Mouse (Mus musculus) CH12.LX (cell line): ENCODE measurements at regions not wholly inside any gene's neighbourhood (a gene's known extent, or its start where the extent isn't known, plus 50 kb on each side); places are given as distances from the start of the nearest gene placed in this dataset.

Experiments used
- BHLHE40 ChIP-seq: IDR thresholded peaks from 2 replicates; pipeline ENCODE4 v1.6.1; 2011; ENCODE audit warnings: mild to moderate bottlenecking, low read depth, low read length, improper control_type of control experiment
- CTCF ChIP-seq, 2 experiments: IDR thresholded peaks in 1 of 2; conservative IDR thresholded peaks in 1 of 2; 2 replicates each; pipeline ENCODE4 v1.5.1; 2011 to 2012; ENCODE audit warnings: low read depth in 2 of 2, low read length in 2 of 2, improper control_type of control experiment in 1 of 2, inconsistent platforms in 1 of 2, mild to moderate bottlenecking in 1 of 2, moderate library complexity in 1 of 2
- EP300 ChIP-seq: IDR thresholded peaks from 2 replicates; pipeline ENCODE4 v1.6.1; 2011; ENCODE audit warnings: low read length, improper control_type of control experiment
- HCFC1 ChIP-seq: IDR thresholded peaks from 2 replicates; pipeline ENCODE4 v1.6.1; 2012; ENCODE audit warnings: low read depth, mild to moderate bottlenecking, inconsistent platforms, low read length, improper control_type of control experiment
- KAT2A ChIP-seq: IDR thresholded peaks from 2 replicates; pipeline ENCODE4 v1.6.1; 2012; ENCODE audit warnings: low read length, improper control_type of control experiment, inconsistent platforms; ENCODE audit not compliant: insufficient replicate concordance
- MXI1 ChIP-seq: IDR thresholded peaks from 2 replicates; pipeline ENCODE4 v1.6.1; 2011; ENCODE audit warnings: mild to moderate bottlenecking, low read depth, low read length, improper control_type of control experiment
- POLR2A ChIP-seq: IDR thresholded peaks from 2 replicates; pipeline ENCODE4 v1.6.1; 2011; ENCODE audit warnings: low read depth, mild to moderate bottlenecking, improper control_type of control experiment, low read length
- RCOR1 ChIP-seq: conservative IDR thresholded peaks from 2 replicates; pipeline ENCODE4 v1.6.1; 2012; ENCODE audit warnings: low read depth, mild to moderate bottlenecking, inconsistent platforms, low read length, improper control_type of control experiment
- TCF12 ChIP-seq: IDR thresholded peaks from 2 replicates; pipeline ENCODE4 v1.6.1; 2014; ENCODE audit warnings: low read depth, mild to moderate bottlenecking, inconsistent platforms, low read length, improper control_type of control experiment
- UBTF ChIP-seq: IDR thresholded peaks from 2 replicates; pipeline ENCODE4 v1.6.1; 2012; ENCODE audit warnings: low read depth, mild to moderate bottlenecking, inconsistent platforms, low read length, improper control_type of control experiment, moderate library complexity
- ZKSCAN1 ChIP-seq: IDR thresholded peaks from 2 replicates; pipeline ENCODE4 v1.6.1; 2012; ENCODE audit warnings: low read depth, inconsistent platforms, low read length, improper control_type of control experiment, borderline replicate concordance
- ZNF384 ChIP-seq: IDR thresholded peaks from 2 replicates; pipeline ENCODE4 v1.6.1; 2012; ENCODE audit warnings: low read depth, low read length, improper control_type of control experiment, inconsistent platforms

GRCm38 (mm10) chr6:147371336-147371735 lies 104.3 kb upstream of the Ccdc91 start:
- TF ChIP-seq CTCF (conservative IDR thresholded peaks at IDR 0.05 in 1 of 2, IDR thresholded peaks at IDR 0.05 in 1 of 2; ENCODE audit: low read depth in 2 of 2, low read length in 2 of 2) = no peak
- TF ChIP-seq POLR2A = no peak
- no peak for TF ChIP-seq BHLHE40
- TF ChIP-seq EP300 = no peak
- no peak for TF ChIP-seq HCFC1
- no peak for TF ChIP-seq TCF12
- no peak for TF ChIP-seq UBTF
- TF ChIP-seq KAT2A = no peak
- TF ChIP-seq MXI1 = no peak
- TF ChIP-seq ZNF384 = no peak
- TF ChIP-seq RCOR1 = no peak
- no peak for TF ChIP-seq ZKSCAN1
